ENCODE assay signal across 8 mouse cellular contexts in the genomic region with DNA sequence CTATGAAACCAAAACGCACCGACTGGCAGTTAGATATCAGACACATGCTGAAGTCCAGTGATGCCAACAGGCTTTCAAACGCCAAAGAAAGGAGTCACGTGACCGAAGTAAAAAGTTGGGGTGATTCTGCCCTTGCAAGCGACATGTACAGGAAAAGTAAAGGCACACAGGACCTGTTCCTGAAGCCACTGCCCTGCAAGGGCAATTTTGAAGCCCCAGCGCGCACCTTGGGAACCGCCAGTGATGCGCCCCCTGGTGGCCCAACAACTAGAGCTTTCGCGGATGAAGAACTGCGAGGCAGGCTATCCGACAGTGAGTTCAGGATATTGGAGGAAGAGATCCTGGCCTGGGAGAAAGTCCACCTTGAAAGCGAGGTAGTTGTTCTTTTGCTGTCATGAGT. TPM values are rescaled to one million over a fixed set of nuclear protein-coding genes. Genes with fewer than 3 reads are reported as not detected.
DNase-seq lines count a peak whose midpoint lies in the region; ATAC-seq and TF ChIP-seq lines count a peak whose summit lies in the region.
"Had no signal": no experiment of that assay in that cellular context is flagged by ENCODE, and none has a peak within 500 bp of the region (broad histone marks: within the 10 kb centered on the region; RNA-seq: fewer than 3 reads in every experiment).

No protein-coding gene starts in this region.

- peaks cover 81% of the 10 kb centered on the region for H3K27me3 ChIP-seq in Patski
- H3K27me3 ChIP-seq: limb, embryonic 15.5 days had no signal

- intact Hi-C loops in gastrocnemius, postnatal 36 days (cut with DNase I): loop anchor here (2.0 kb wide), 1 partner anchor 144 kb away; no protein-coding TSS in a partner anchor

- POLR2A ChIA-PET in Patski (lab: Charles Lee): no interaction called here

- peak; percentile 79 for TF ChIP-seq CTCF in Patski (IDR thresholded peaks at IDR 0.05)

- in situ Hi-C loops in Patski (cut with MboI; ENCODE audit: low pct_unique_long_range_greater_than_20kb): loop anchor here (5.0 kb wide), 2 partner anchors 142 to 337 kb away; no protein-coding TSS in a partner anchor

- DNase-seq in CD8-positive naive resting alpha-beta T cell, adult 2 months (ENCODE audit: low read depth in 2 of 2, low spot score in 2 of 2): peak; percentile 71 to 77
- peak; percentile 6 for DNase-seq in Patski (ENCODE audit: low read depth, low spot score)
- peak; percentile 89 to 90 for DNase-seq in cerebellum, postnatal 10 days
- DNase-seq in gastrocnemius, postnatal 36 days: peak; percentile 71 to 78
- peak; percentile 54 for DNase-seq in layer of hippocampus, adult 11-12 months (ENCODE audit: low spot score)
- DNase-seq in spleen, adult 18-20 months: peak; percentile 49 to 79

- no peak for ATAC-seq in Patski
- ATAC-seq in megakaryocyte, adult 5-6 weeks (ENCODE audit: poor library complexity, severe bottlenecking): peak; percentile 85

- CTCF ChIA-PET in Patski (lab: Charles Lee): no interaction called here

RNA-seq across cellular contexts. Expression of a gene that starts 59.5 kb away (rescaled TPM):
- not detected for polyA plus RNA-seq in Patski (2021)
- not detected for total RNA-seq in gastrocnemius, postnatal 36 days (2021)
- not detected in 2 replicates for total RNA-seq in megakaryocyte, adult 5-6 weeks (2015)
- total RNA-seq in megakaryocyte, adult 5-6 weeks (2017): not detected in 2 replicates
- polyA plus RNA-seq: limb, embryonic 15.5 days had no signal

Comparison
In these comparisons a context has a peak if more than half of its experiments do, and no peak if none do; other contexts are left out.
1. DNase-seq: peak in every context shown above with its lines; median percentile 90 in cerebellum, postnatal 10 days; 74 in gastrocnemius, postnatal 36 days; 74 in CD8-positive naive resting alpha-beta T cell, adult 2 months; 64 in spleen, adult 18-20 months; 54 in layer of hippocampus, adult 11-12 months; 6 in Patski.